Mouse (Mus musculus): ENCODE measurements around the gene Fcna.

- TF ChIP-seq CTCF (IDR thresholded peaks at IDR 0.05; ENCODE audit: control insufficient read depth, insufficient read depth, insufficient read length) (no peak), MYOD1 (IDR thresholded peaks at IDR 0.05; ENCODE audit: control insufficient read depth, insufficient read length, low read depth) (no peak), MAX (IDR thresholded peaks at IDR 0.05) (no peak)
Observed at GRCm38 (mm10) chr2:25652902-25653301, 25.1 kb upstream of the Fcna start, which contains the start of gene Lcn8.
